Mouse (Mus musculus) liver, postnatal 0 days (tissue): ENCODE data around the gene Hepacam.

Experiments used
- CTCF ChIP-seq: sonication (generic); IDR thresholded peaks from 2 replicates; pipeline ENCODE4 v1.5.1; 2016; ENCODE audit warnings: antibody characterized with exemption, low read depth
- EP300 ChIP-seq: IDR thresholded peaks from 2 replicates; pipeline ENCODE4 v1.6.1; 2016; ENCODE audit warnings: antibody characterized with exemption, low read depth, mild to moderate bottlenecking

GRCm38 (mm10) chr9:37434932-37435331 lies 67.8 kb downstream of the Hepacam start:
- no peak for TF ChIP-seq CTCF
- no peak for TF ChIP-seq EP300
